Mouse (Mus musculus) frontal cortex, postnatal 25 days (tissue): ENCODE data around the gene Tnmd.

Experiments used
- DNase-seq, 2 experiments: peaks; one replicate each; pipeline ENCODE4 v3.0.0; 2022; ENCODE audit warnings: low spot score in 2 of 2

The Tnmd gene

GRCm38 (mm10) chrX:133850680-133851079 lies at the start of gene Tnmd:
Gene Tnmd (plus strand): TSS chrX:133850980.
- no peak for DNase-seq

- DNase-seq, result no peak
Measured at GRCm38 (mm10) chrX:133853637-133854036, 2.9 kb downstream of the Tnmd start.

- no peak for DNase-seq
Measured at GRCm38 (mm10) chrX:133869743-133870142, 19.0 kb downstream of the Tnmd start.

- DNase-seq, result no peak
Measured at GRCm38 (mm10) chrX:133887308-133887707, 36.5 kb downstream of the Tnmd start.

GRCm38 (mm10) chrX:133888111-133888510 lies 37.3 kb downstream of the Tnmd start:
- no peak for DNase-seq

GRCm38 (mm10) chrX:133898014-133898542 lies 47.3 kb downstream of the Tnmd start, which contains the start of gene Tspan6:
Gene Tspan6 (minus strand): TSS chrX:133898429.
- DNase-seq, result peak; percentile 58 to 76

GRCm38 (mm10) chrX:133908261-133908660 lies 57.5 kb downstream of the Tnmd start, which contains the start of gene Srpx2:
Gene Srpx2 (plus strand): TSS chrX:133908426.
- no peak for DNase-seq

GRCm38 (mm10) chrX:133911397-133912103 lies 60.8 kb downstream of the Tnmd start:
- DNase-seq, result no peak

- DNase-seq, result no peak
Measured at GRCm38 (mm10) chrX:133913006-133913405, 62.2 kb downstream of the Tnmd start.

- no peak for DNase-seq
Measured at GRCm38 (mm10) chrX:133914219-133914618, 63.4 kb downstream of the Tnmd start.
